Mouse (Mus musculus): ENCODE results near the gene Cerk. TPM values are rescaled to one million over a fixed set of nuclear protein-coding genes. Genes with fewer than 3 reads are reported as not detected.

Gene Cerk
- polyA plus RNA-seq, 1 experiment: 61.7 TPM

DNA sequence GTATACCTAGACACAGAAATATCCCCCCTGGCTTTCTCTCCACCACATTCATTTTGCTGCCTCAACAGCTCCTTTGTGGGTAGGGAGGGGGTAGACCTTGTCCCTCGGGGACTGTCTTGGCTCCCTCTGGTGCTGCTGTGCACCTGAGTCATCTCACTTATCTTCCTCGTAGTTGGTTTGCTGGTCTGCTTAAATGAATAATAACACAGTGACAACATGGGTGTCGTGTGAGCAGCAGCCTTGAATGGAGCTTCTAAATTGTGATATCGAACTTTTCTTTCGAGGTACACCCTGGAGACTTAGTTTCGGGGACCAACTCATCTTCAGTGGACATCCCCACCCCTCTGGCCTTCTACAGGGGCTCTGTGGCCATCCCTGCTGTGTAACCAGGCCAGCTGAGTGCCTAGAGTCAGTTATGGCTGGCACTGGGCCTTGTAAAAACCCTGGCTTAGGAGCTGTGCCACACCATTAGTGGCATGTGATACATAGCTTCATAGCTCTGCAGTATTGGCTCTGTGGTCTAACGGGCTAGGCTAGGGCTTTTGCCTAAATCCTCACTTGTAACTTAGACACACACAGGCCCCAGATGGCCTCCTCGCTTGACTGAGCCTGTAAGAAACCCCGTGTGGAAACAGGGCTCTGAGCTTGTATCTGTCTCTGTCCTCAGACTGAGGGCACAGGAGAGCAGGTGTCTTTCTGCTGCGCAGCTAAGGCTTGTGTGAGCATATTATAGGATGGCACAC is 75.4 kb downstream of the Cerk start:
- TF ChIP-seq POLR2A (IDR thresholded peaks at IDR 0.05; ENCODE audit: control insufficient read depth, low read depth, low read length) (no peak), CTCF (IDR thresholded peaks at IDR 0.05; ENCODE audit: control insufficient read depth, insufficient read depth, insufficient replicate concordance, low read depth, low read length) (no peak)
- H3K27me3 ChIP-seq (ENCODE audit: control insufficient read depth, insufficient read depth, low read length): no peaks in the 10 kb centered on the region
- H3K4me1 ChIP-seq (ENCODE audit: control insufficient read depth, insufficient read depth, low read length): no peaks in the 10 kb centered on the region
- no peak overlapping the region for H3K27ac ChIP-seq (ENCODE audit: control insufficient read depth, insufficient read depth, low read depth, low read length)
- H3K4me3 ChIP-seq (ENCODE audit: control insufficient read depth, low read depth, low read length): no peak overlapping the region
- H3K36me3 ChIP-seq (ENCODE audit: control insufficient read depth, insufficient read depth, low read length): no peaks in the 10 kb centered on the region

DNA sequence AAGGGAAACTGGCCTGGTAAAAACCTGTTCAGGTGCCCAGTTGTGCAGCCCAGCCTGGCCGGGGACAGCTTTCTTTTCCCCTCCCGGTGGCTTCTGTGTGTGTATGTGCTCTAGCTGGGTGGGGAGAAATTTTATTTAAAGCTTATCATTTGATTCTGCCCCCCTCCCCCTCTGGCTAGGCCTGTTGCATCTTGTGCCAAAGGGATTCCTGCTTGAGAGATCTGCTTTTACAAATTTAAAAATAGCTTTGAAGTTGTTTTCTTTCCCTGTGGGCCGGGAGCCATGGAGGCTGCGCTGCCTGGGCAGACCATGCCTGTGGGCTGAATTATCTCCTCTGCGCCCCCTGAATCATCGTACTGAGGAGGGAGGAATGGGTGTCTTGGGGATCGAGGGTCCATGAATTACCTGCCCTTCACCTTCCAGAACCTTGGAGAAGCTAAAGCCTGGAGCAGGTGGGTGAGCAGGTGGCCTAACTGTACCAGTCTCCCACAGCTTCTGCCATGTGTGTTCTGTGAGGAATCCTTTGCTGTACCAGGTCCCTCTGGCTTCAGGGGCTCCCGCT is 76.2 kb downstream of the Cerk start:
- Histone ChIP-seq H3K36me3 (ENCODE audit: control insufficient read depth, insufficient read depth, low read length) (no peaks in the 10 kb centered on the region), H3K27ac (ENCODE audit: control insufficient read depth, insufficient read depth, low read depth, low read length) (no peak overlapping the region), H3K4me3 (ENCODE audit: control insufficient read depth, low read depth, low read length) (no peak overlapping the region), H3K27me3 (ENCODE audit: control insufficient read depth, insufficient read depth, low read length) (no peaks in the 10 kb centered on the region), H3K4me1 (ENCODE audit: control insufficient read depth, insufficient read depth, low read length) (no peaks in the 10 kb centered on the region)
- TF ChIP-seq CTCF (IDR thresholded peaks at IDR 0.05; ENCODE audit: control insufficient read depth, insufficient read depth, insufficient replicate concordance, low read depth, low read length) (no peak), POLR2A (IDR thresholded peaks at IDR 0.05; ENCODE audit: control insufficient read depth, low read depth, low read length) (no peak)

DNA sequence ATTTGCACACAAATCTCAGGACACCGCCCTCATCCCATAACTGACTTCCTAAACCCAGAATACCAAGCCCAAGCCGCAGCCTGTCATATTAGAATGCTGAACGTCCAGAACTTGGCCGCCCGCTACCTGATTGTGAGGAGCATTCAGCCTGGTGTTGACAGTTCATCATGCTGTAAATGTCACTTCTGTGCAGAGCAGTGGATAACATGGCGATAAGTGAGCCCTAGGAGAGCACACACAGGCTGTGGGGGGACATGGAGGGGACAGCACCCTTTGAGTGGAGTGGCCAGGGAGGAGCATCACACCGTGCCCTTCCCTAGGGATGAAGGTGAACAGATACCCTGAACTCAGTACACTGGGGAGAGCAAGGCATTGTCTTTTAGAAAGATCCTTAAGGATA is 76.7 kb downstream of the Cerk start:
- TF ChIP-seq POLR2A (IDR thresholded peaks at IDR 0.05; ENCODE audit: control insufficient read depth, low read depth, low read length) (no peak), CTCF (IDR thresholded peaks at IDR 0.05; ENCODE audit: control insufficient read depth, insufficient read depth, insufficient replicate concordance, low read depth, low read length) (no peak)
- Histone ChIP-seq H3K4me1 (ENCODE audit: control insufficient read depth, insufficient read depth, low read length) (no peaks in the 10 kb centered on the region), H3K4me3 (ENCODE audit: control insufficient read depth, low read depth, low read length) (no peak overlapping the region), H3K36me3 (ENCODE audit: control insufficient read depth, insufficient read depth, low read length) (no peaks in the 10 kb centered on the region), H3K27me3 (ENCODE audit: control insufficient read depth, insufficient read depth, low read length) (no peaks in the 10 kb centered on the region), H3K27ac (ENCODE audit: control insufficient read depth, insufficient read depth, low read depth, low read length) (no peak overlapping the region)

DNA sequence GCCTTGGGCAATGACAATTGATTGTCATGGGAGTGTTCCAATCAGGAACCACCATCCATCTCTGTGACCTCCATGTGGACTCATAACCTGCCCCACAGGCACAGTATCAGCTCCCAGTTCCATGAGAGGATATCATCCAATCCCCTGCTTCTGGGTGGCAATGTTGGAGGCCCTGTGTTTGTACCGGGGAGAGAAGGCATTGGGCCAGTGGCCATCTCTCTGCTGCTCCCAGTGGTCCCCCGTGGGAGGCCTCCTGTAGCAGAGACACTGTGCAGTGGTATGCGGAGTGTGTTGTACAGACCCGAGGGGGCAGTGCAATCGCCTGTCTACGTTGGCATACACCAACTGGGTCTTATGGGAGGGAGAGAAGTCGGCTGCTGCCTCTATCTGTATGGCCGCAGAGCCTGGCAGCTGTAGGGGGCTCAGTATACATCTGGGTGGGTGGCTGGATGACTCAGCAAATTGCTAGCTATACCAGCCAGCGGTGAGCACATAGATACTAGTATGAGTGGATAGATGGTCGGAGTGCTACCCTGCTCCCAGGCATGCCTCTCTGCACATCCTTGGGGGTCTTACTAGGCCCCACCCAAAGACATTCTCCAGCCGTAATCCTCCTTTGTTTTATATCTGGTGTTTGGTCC is 78.0 kb downstream of the Cerk start:
- no peaks in the 10 kb centered on the region for H3K4me1 ChIP-seq (ENCODE audit: control insufficient read depth, insufficient read depth, low read length)
- no peaks in the 10 kb centered on the region for H3K27me3 ChIP-seq (ENCODE audit: control insufficient read depth, insufficient read depth, low read length)
- TF ChIP-seq CTCF (IDR thresholded peaks at IDR 0.05; ENCODE audit: control insufficient read depth, insufficient read depth, insufficient replicate concordance, low read depth, low read length): no peak
- no peak for TF ChIP-seq POLR2A (IDR thresholded peaks at IDR 0.05; ENCODE audit: control insufficient read depth, low read depth, low read length)
- H3K27ac ChIP-seq (ENCODE audit: control insufficient read depth, insufficient read depth, low read depth, low read length): no peak overlapping the region
- H3K36me3 ChIP-seq (ENCODE audit: control insufficient read depth, insufficient read depth, low read length): no peaks in the 10 kb centered on the region
- H3K4me3 ChIP-seq (ENCODE audit: control insufficient read depth, low read depth, low read length): no peak overlapping the region

DNA sequence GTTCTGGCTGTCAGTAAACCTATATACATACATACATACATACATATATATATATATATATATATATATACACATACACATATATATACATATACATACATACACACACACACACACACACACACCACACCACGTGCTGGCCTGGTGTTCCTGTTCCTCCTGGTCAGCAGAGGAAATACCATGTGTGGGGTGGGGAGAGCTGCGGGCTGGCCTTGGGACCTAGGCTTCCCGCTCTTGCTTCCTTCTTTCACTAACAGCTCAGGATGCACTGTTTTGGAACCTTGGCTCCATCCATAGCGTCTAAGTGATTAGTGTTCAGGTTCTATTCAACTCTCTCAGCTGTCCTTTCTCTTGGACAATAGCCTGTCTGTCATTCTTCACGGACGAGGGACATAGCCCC is 80.2 kb downstream of the Cerk start:
- TF ChIP-seq POLR2A (IDR thresholded peaks at IDR 0.05; ENCODE audit: control insufficient read depth, low read depth, low read length) (no peak), CTCF (IDR thresholded peaks at IDR 0.05; ENCODE audit: control insufficient read depth, insufficient read depth, insufficient replicate concordance, low read depth, low read length) (no peak)
- Histone ChIP-seq H3K4me3 (ENCODE audit: control insufficient read depth, low read depth, low read length) (no peak overlapping the region), H3K4me1 (ENCODE audit: control insufficient read depth, insufficient read depth, low read length) (no peaks in the 10 kb centered on the region), H3K27me3 (ENCODE audit: control insufficient read depth, insufficient read depth, low read length) (no peaks in the 10 kb centered on the region), H3K36me3 (ENCODE audit: control insufficient read depth, insufficient read depth, low read length) (no peaks in the 10 kb centered on the region), H3K27ac (ENCODE audit: control insufficient read depth, insufficient read depth, low read depth, low read length) (no peak overlapping the region)

DNA sequence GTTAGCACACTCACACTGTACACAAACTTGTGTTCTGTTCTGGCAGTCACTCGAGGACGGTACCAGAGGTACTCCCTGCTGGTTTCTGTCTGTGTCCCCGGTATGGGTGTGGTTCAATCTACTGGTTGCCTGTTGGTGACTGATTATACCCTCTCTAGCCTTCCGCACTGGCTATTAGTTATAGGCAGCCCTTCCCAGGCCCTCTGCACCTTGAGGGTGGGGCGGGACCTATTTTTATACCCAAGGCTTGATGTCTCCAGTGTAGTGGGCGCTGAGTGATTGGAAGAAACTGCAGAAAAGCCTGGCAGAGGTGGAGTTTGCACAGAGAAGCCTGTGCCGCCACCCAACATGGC is 80.6 kb downstream of the Cerk start:
- H3K27me3 ChIP-seq (ENCODE audit: control insufficient read depth, insufficient read depth, low read length): no peaks in the 10 kb centered on the region
- TF ChIP-seq POLR2A (IDR thresholded peaks at IDR 0.05; ENCODE audit: control insufficient read depth, low read depth, low read length): no peak
- TF ChIP-seq CTCF (IDR thresholded peaks at IDR 0.05; ENCODE audit: control insufficient read depth, insufficient read depth, insufficient replicate concordance, low read depth, low read length): no peak
- H3K36me3 ChIP-seq (ENCODE audit: control insufficient read depth, insufficient read depth, low read length): no peaks in the 10 kb centered on the region
- H3K4me1 ChIP-seq (ENCODE audit: control insufficient read depth, insufficient read depth, low read length): no peaks in the 10 kb centered on the region
- H3K4me3 ChIP-seq (ENCODE audit: control insufficient read depth, low read depth, low read length): no peak overlapping the region
- no peak overlapping the region for H3K27ac ChIP-seq (ENCODE audit: control insufficient read depth, insufficient read depth, low read depth, low read length)
